Mouse (Mus musculus) erythroid progenitor cell, adult 5-6 weeks (primary cell): ENCODE measurements around the gene Nfix. TPM values are rescaled to one million over a fixed set of nuclear protein-coding genes. Genes with fewer than 3 reads are reported as not detected.

ENCODE experiments used
- ATAC-seq: replicated peaks from 2 replicates; pipeline ENCODE4 v1.8.0; 2016; ENCODE audit warnings: moderate number of reproducible peaks, mild to moderate bottlenecking, moderate TSS enrichment, inconsistent platforms; ENCODE audit not compliant: poor library complexity, low FRiP score, severe bottlenecking
- total RNA-seq, 2 experiments: library from RNA; stranded (forward) in 1 of 2; stranded (reverse) in 1 of 2; fragments of 150-400 nt in 1 of 2; fragments of 186-747, 209-891 nt in 1 of 2; gene quantifications; 2 replicates each; pipeline versions ENCODE4 v1.2.3 to v1.2.4; 2015 to 2017; ENCODE audit warnings: low replicate concordance in 2 of 2

The Nfix gene
- total RNA-seq, 2 experiments from 2014 or later: 36.8 to 53.7 TPM

GRCm38 (mm10) chr8:84771941-84772378 is 28.2 kb downstream of the Nfix start:
- ATAC-seq: no peak

- no peak for ATAC-seq
These were observed 29.0 kb downstream of the Nfix start for GRCm38 (mm10) chr8:84771000-84771687.

- ATAC-seq: no peak
These were observed 29.8 kb downstream of the Nfix start for GRCm38 (mm10) chr8:84770100-84770953.

GRCm38 (mm10) chr8:84769324-84769723 is 30.8 kb downstream of the Nfix start:
- no peak for ATAC-seq

- no peak for ATAC-seq
These were observed 31.6 kb downstream of the Nfix start for GRCm38 (mm10) chr8:84768343-84769095.

DNA sequence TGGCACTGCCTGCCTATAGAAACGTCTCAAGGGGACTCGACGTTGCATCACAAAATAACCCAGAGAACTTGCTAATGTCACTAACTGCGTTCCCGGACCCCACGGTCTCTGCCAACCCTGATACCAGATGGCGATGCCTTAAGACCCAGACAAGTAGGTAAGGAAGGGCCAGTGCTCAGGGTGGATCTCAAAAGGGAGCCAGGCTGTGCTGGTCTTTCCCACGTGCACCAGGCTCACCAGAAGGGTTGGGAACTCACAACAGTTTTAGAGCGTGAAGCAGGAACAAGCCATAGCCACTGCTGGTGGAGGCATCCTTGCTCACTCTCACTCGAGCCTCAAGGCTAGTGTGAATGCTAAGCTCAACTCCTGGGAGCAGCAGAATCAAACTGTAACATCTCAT is 32.9 kb downstream of the Nfix start:
- ATAC-seq: no peak

DNA sequence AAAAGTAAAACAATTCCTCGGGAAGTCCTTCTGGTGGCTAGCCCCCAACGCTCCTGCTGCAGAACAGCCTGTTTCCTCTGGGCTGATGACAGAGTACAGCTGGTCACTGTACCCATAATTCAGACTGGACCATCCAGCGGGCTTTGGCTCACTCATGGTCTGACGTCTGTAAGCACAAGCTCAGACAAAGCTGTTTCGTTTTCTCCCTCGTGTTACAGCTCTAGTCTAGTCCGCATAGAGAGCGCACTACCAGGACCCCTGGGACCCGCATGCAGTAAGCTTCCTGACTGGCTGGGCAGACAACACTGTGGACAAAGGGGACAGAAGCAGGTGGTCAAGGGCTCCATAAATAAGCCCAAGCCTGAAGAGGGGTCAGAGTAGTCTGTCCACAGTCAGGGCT is 33.7 kb downstream of the Nfix start:
- ATAC-seq: no peak

DNA sequence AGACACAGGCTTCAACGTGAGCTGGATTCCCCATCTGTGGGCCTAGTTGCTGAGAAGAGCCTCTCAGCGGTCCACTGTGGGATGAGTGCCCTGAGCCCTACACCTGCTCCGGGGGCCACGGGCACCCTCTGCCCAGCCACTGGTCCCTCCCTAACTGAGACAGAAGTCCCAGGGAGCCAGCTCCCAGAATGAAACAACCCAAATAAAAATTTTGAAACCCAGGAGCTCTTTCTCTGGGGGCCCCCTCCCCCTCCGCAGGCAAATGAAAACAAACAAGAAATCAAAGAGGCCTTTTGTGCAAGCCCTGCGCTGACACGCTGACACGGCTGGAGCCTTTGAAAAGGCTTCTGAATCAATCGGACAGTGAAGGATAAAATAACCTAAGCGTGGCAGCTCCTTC is 34.5 kb downstream of the Nfix start:
- no peak for ATAC-seq

DNA sequence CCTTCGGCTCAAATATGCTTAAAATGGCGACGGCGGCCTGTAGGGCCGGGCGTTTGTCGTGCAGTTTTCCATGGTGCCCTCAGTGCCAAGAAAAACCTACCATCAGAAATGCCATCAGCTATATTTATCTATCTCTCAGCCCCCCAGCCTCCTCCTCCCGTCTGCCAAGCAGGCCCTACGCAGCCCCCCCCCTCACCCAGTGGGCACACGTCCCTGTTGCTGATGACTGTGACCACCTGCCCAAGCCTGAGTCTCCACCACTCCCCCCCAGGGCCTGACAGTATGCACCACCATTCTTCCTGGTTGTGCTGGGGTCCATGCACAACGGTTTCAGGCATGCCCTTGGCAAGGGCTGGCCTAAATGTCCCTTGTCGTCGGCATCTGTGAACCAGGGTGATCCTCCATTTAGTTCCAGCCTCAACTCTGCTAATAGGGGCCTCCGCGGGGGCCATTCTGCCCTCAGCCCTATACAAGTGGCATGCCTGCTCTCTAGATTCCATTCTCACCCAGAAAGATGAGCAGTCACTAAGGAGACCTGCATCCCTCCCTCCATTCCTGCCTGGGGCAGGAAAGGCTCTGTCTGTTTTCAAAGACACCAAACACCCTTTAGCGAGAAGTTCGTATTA is 35.2 kb downstream of the Nfix start:
- ATAC-seq: no peak

DNA sequence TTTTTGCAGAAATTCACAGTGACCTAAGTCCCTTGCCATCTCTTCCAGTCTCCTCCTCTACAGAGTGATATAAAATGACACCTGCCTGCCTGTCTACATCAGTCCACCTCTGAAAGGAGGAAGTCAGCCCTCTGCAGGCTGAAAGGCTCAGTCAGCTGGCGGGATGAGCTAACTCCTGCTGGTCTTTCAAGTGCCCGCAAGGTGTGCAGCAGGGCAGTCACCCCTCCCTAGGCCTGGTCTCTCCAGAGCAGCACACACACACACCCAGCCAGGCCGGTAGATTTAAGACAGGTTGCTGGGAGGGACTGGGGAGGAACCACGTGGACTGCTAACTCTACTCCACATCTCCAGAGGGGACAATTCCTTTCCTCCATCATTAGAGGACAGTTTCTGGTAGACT is 36.0 kb downstream of the Nfix start:
- ATAC-seq: no peak

GRCm38 (mm10) chr8:84760901-84761300 is 39.2 kb downstream of the Nfix start:
- ATAC-seq: no peak

DNA sequence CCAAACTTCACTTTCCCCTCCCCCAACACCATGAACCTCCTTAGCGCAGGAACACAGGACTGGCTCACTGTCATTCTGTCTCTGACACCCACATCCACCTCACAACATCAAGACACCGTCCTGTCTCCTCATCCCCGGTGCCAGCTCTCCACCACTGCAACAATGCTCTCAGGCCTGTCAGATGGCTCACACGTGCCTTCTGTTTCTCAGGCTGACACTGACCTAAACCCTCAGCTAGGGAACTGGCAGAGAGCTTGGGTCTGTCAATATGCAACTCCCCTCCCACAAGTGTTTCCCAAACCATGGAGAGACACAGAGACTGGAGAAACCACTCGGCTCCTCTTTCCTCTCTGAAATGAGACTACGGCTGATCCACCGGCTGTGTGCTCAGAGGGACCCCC is 39.7 kb downstream of the Nfix start:
- no peak for ATAC-seq

- no peak for ATAC-seq
These were observed 40.4 kb downstream of the Nfix start for GRCm38 (mm10) chr8:84759718-84760117.

GRCm38 (mm10) chr8:84759126-84759525 is 41.0 kb downstream of the Nfix start:
- ATAC-seq: 0 out of 2 replicates have a peak, but pooled peaks have one; percentile 53

DNA sequence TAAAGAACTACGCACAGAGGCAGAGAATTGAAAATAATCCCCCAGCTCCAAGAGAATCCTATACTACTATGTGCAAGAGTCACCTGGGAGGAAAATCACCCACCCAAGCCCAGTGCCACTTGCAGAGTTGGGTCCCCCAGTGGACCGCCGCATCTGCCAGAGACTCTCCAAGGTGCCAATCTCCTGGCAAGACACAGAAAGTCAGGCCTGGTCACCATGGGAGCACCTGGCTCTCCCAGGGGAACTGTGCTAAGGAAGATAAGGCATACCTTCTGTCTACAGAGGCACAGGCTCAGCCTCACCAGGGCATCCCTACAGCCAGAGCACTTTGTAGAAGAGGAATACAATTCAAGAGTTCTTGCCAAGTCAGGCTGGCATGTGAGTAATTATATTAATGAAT is 41.8 kb downstream of the Nfix start:
- no peak for ATAC-seq

- ATAC-seq: no peak
These were observed 42.6 kb downstream of the Nfix start for GRCm38 (mm10) chr8:84757501-84757900.

GRCm38 (mm10) chr8:84752734-84753582 is 47.2 kb downstream of the Nfix start:
- no peak for ATAC-seq

- no peak for ATAC-seq
These were observed 50.6 kb downstream of the Nfix start for GRCm38 (mm10) chr8:84749519-84749918.
